Mouse (Mus musculus): ENCODE measurements around the gene Zdhhc24.

The Zdhhc24 gene

DNA sequence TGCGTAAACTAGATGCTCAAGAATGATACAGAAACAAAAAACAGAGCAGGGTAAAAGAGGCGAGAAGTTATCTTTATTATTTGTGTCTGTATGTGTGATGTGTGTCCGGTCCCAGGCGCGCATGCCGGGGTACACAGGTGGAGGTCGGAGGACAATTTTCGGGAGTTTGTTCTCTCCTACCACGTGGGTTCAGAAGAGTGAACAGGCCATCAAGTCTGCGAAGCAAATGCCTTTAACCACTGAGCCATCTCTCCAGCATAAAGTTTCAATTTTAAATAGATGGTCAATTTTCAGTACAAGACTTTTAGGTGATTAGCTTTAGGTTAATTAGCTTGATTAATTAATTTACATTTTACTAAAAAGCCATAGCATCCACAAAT, 846 bp downstream of the Zdhhc24 start:
- no peak for DNase-seq

- DNase-seq, result no peak
Observed at GRCm38 (mm10) chr19:4883961-4884360, 5.5 kb downstream of the Zdhhc24 start.

- DNase-seq, result no peak
Observed at GRCm38 (mm10) chr19:4889791-4890190, 11.3 kb downstream of the Zdhhc24 start.

- no peak for DNase-seq
Observed at GRCm38 (mm10) chr19:4891798-4892197, 13.3 kb downstream of the Zdhhc24 start.

- DNase-seq, result no peak
Observed at GRCm38 (mm10) chr19:4896780-4897520, 18.5 kb downstream of the Zdhhc24 start.

- DNase-seq, result no peak
Observed at GRCm38 (mm10) chr19:4898972-4899371, 20.5 kb downstream of the Zdhhc24 start.

- no peak for DNase-seq
Observed at GRCm38 (mm10) chr19:4899888-4900287, 21.4 kb downstream of the Zdhhc24 start.

DNA sequence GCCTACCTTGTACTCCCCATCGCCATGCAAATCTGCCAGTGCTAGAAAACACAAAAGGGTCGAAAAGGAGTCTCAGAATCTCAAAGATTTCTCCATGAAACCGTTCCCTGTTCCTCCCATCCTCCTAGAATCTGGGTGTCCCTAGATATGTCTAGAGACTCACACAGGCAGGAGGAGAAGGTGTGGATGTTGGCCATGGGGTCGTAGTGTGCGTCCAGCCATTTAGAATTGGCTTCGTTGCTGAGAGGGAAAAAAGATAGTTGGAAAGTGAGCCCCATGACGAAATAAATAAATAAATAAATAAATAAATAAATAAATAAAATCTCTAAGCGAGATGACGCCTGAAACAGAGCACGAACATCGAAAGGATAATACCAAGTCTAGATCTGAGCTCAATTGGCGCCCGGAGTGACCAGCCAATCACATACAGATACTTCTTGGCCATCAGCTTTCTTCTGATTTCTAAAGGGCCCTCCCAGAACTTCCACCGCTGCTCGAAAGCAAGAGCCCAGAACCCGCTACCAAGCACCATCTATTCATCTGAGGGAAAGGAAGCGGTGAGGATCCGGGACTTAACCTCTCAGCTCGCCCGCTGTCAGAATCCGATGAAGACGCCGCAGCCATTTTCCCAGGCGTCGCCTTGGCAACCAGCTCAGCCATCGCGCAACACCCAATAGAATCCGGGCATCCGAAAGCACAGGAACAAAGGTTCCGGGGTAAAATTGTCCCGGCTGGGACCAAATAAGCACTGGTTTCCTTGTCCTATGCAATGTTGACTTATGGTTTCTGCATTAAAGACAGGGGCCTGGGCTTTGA, 27.7 kb downstream of the Zdhhc24 start, which contains the start of gene Bbs1:
Bbs1 (minus strand) TSS at position 650 of the 816 bp plus-strand sequence.
- DNase-seq, result peak; percentile 88 to 89

GRCm38 (mm10) chr19:4908107-4908506, 29.6 kb downstream of the Zdhhc24 start:
- DNase-seq, result peak; percentile 60 to 66

GRCm38 (mm10) chr19:4909376-4909775, 30.9 kb downstream of the Zdhhc24 start:
- DNase-seq, result no peak

GRCm38 (mm10) chr19:4915924-4916603, 37.6 kb downstream of the Zdhhc24 start:
- DNase-seq, result no peak

DNA sequence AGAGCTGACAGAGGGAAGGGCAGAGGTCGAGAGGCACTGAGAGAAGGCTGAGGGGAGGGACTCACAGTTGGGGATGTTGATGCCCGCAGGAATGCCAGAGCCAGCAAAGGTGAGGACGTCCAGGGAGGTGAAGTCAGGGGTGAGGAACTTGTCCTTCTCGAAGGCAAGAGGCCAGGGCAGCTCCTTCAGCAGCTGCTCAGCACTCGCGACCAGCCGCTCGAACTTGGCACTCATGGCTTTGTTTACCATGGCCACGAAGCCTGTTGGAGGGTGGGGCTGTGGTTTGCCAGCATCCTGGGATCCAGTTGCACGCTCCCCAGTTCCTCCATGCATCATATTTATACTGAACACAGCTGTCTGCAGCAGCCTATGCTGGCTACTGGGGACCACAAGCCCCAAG, 38.4 kb downstream of the Zdhhc24 start:
- no peak for DNase-seq

GRCm38 (mm10) chr19:4919652-4920051, 41.2 kb downstream of the Zdhhc24 start:
- DNase-seq, result no peak

- DNase-seq, result peak in 1 of 2 experiments; percentile 19
Observed at GRCm38 (mm10) chr19:4925121-4925860, 46.8 kb downstream of the Zdhhc24 start.

DNA sequence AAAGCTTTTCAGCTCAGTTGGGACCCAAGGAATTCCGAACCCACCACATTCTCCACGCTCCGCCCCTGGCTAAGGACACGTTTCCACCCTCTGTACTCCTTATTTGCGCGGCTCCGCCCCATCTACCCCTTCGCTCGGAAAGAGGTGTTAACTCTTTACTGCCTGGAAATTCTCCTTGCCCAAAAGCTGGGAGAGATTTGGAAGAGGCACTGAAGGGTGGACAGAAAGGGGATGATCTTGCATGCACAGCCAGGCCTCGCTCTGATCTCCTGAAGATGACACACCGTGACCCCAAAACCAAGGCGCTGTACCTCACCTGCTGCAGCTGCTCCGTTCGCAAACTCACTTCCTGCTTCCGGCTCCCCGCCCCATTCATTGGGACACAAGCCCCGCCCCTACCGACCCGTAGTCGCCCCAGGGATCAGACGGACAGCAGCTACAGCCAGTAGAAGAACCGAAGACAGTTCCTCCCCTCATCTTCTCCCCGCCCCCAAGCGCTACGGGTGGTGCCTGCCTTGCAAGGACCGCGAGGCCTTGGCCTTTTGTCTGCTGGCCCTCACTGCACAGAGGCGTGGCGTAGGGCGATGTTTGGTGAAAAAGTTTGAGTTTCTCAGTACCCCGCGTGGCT, 49.5 kb downstream of the Zdhhc24 start, which contains the start of gene Dpp3:
Dpp3 (minus strand) TSS at position 384 of the 628 bp plus-strand sequence.
- DNase-seq, result peak; percentile 99 to 100

- peak in 1 of 2 experiments; percentile 44 for DNase-seq
Observed at GRCm38 (mm10) chr19:4928781-4929180, 50.3 kb downstream of the Zdhhc24 start.
